Mouse (Mus musculus) CH12.LX (cell line): ENCODE results near the gene Kpna7. TPM values are rescaled to one million over a fixed set of nuclear protein-coding genes. Genes with fewer than 3 reads are reported as not detected.

ENCODE experiments used
- DNase-seq: peaks from one replicate; pipeline ENCODE4 v3.0.0-alpha.2; 2013; ENCODE audit errors: extremely low read depth
- H3K27ac ChIP-seq: 2 replicates; pipeline ENCODE4 v1.5.1; 2012; ENCODE audit warnings: low read depth, mild to moderate bottlenecking, control low read depth, moderate library complexity; ENCODE audit not compliant: insufficient read depth
- H3K27me3 ChIP-seq: replicated peaks from 2 replicates; pipeline ENCODE3; 2012; ENCODE audit warnings: inconsistent platforms
- H3K36me3 ChIP-seq, 2 experiments: replicated peaks in 1 of 2; 2 replicates each; pipeline versions ENCODE3 to v1.6.1; 2012; ENCODE audit warnings: inconsistent platforms in 1 of 2, low read length in 1 of 2, mild to moderate bottlenecking in 1 of 2, mixed read lengths in 1 of 2, moderate library complexity in 1 of 2; ENCODE audit not compliant: control insufficient read depth in 1 of 2, insufficient read depth in 1 of 2
- H3K4me1 ChIP-seq, 2 experiments: 2 replicates each; pipeline ENCODE4 v1.6.1; 2012; ENCODE audit warnings: inconsistent platforms in 1 of 2, moderate library complexity in 1 of 2; ENCODE audit not compliant: insufficient read depth in 2 of 2, control insufficient read depth in 1 of 2
- H3K4me2 ChIP-seq: 2 replicates; pipeline ENCODE4 v1.6.1; 2012; ENCODE audit warnings: low read depth, mild to moderate bottlenecking, control low read depth; ENCODE audit not compliant: poor library complexity, insufficient read depth, severe bottlenecking
- H3K4me3 ChIP-seq, 3 experiments: fragments of 150-350 bp in 1 of 3; sonication (generic) in 1 of 3; replicated peaks in 1 of 3; 2 replicates each; pipeline versions ENCODE3 to v1.5.1; 2011 to 2012; ENCODE audit warnings: low read depth in 2 of 3, low read length in 2 of 3, mild to moderate bottlenecking in 2 of 3, moderate library complexity in 2 of 3, control low read depth in 1 of 3, improper control_type of control experiment in 1 of 3, inconsistent platforms in 1 of 3, mixed read lengths in 1 of 3; ENCODE audit not compliant: poor library complexity in 1 of 3
- H3K79me2 ChIP-seq: replicated peaks from 2 replicates; pipeline ENCODE4 v1.6.1; 2012; ENCODE audit warnings: mild to moderate bottlenecking, moderate library complexity; ENCODE audit not compliant: control insufficient read depth, poor library complexity, insufficient read depth, severe bottlenecking; ENCODE audit errors: extremely low read depth
- H3K9ac ChIP-seq: 2 replicates; pipeline ENCODE4 v1.6.1; 2012; ENCODE audit warnings: low read depth, mild to moderate bottlenecking, control low read depth, moderate library complexity; ENCODE audit not compliant: insufficient read depth
- H3K9me3 ChIP-seq: replicated peaks from 2 replicates; pipeline ENCODE3; 2012; ENCODE audit warnings: low read length, inconsistent platforms, mixed read lengths
- CHD1 ChIP-seq: IDR thresholded peaks from 2 replicates; pipeline ENCODE4 v1.6.1; 2012; ENCODE audit warnings: low read depth, low read length, improper control_type of control experiment, inconsistent platforms
- CTCF ChIP-seq, 2 experiments: IDR thresholded peaks in 1 of 2; conservative IDR thresholded peaks in 1 of 2; 2 replicates each; pipeline ENCODE4 v1.5.1; 2011 to 2012; ENCODE audit warnings: low read depth in 2 of 2, low read length in 2 of 2, improper control_type of control experiment in 1 of 2, inconsistent platforms in 1 of 2, mild to moderate bottlenecking in 1 of 2, moderate library complexity in 1 of 2
- GABPA ChIP-seq: IDR thresholded peaks from 2 replicates; pipeline ENCODE4 v1.6.1; 2012; ENCODE audit warnings: low read depth, low read length, improper control_type of control experiment, inconsistent platforms; ENCODE audit not compliant: insufficient replicate concordance
- JUN ChIP-seq: IDR thresholded peaks from 2 replicates; pipeline ENCODE4 v1.6.1; 2011; ENCODE audit warnings: low read depth, mild to moderate bottlenecking, low read length, improper control_type of control experiment, moderate library complexity; ENCODE audit not compliant: insufficient read depth
- JUND ChIP-seq: conservative IDR thresholded peaks from 2 replicates; pipeline ENCODE4 v1.6.1; 2011; ENCODE audit warnings: low read depth, low read length, improper control_type of control experiment
- KAT2A ChIP-seq: IDR thresholded peaks from 2 replicates; pipeline ENCODE4 v1.6.1; 2012; ENCODE audit warnings: low read length, improper control_type of control experiment, inconsistent platforms; ENCODE audit not compliant: insufficient replicate concordance
- MAFK ChIP-seq: IDR thresholded peaks from 2 replicates; pipeline ENCODE4 v1.6.1; 2011; ENCODE audit warnings: low read length, improper control_type of control experiment; ENCODE audit not compliant: insufficient replicate concordance
- MAX ChIP-seq: IDR thresholded peaks from 2 replicates; pipeline ENCODE4 v1.6.1; 2011; ENCODE audit warnings: low read length, improper control_type of control experiment
- MAZ ChIP-seq: IDR thresholded peaks from 2 replicates; pipeline ENCODE4 v1.6.1; 2012; ENCODE audit warnings: low read depth, mild to moderate bottlenecking, inconsistent platforms, low read length, improper control_type of control experiment, moderate library complexity
- MEF2A ChIP-seq: IDR thresholded peaks from 2 replicates; pipeline ENCODE4 v1.6.1; 2014; ENCODE audit warnings: low read depth, mild to moderate bottlenecking, inconsistent platforms, low read length, improper control_type of control experiment, borderline replicate concordance
- NELFE ChIP-seq: IDR thresholded peaks from 2 replicates; pipeline ENCODE4 v1.6.1; 2011; ENCODE audit warnings: low read depth, low read length, improper control_type of control experiment
- POLR2A ChIP-seq: IDR thresholded peaks from 2 replicates; pipeline ENCODE4 v1.6.1; 2011; ENCODE audit warnings: low read depth, mild to moderate bottlenecking, improper control_type of control experiment, low read length
- POLR2AphosphoS2 ChIP-seq: IDR thresholded peaks from 2 replicates; pipeline ENCODE4 v1.6.1; 2011; ENCODE audit warnings: low read depth, low read length, improper control_type of control experiment
- RAD21 ChIP-seq: IDR thresholded peaks from 2 replicates; pipeline ENCODE4 v1.6.1; 2011; ENCODE audit warnings: low read depth, mild to moderate bottlenecking, low read length, improper control_type of control experiment, moderate library complexity
- SIN3A ChIP-seq: IDR thresholded peaks from 2 replicates; pipeline ENCODE4 v1.6.1; 2012; ENCODE audit warnings: low read length, improper control_type of control experiment, inconsistent platforms
- TBP ChIP-seq: conservative IDR thresholded peaks from 2 replicates; pipeline ENCODE4 v1.6.1; 2011; ENCODE audit warnings: low read depth, low read length, improper control_type of control experiment
- UBTF ChIP-seq: IDR thresholded peaks from 2 replicates; pipeline ENCODE4 v1.6.1; 2012; ENCODE audit warnings: low read depth, mild to moderate bottlenecking, inconsistent platforms, low read length, improper control_type of control experiment, moderate library complexity
- ZKSCAN1 ChIP-seq: IDR thresholded peaks from 2 replicates; pipeline ENCODE4 v1.6.1; 2012; ENCODE audit warnings: low read depth, inconsistent platforms, low read length, improper control_type of control experiment, borderline replicate concordance
- ZNF384 ChIP-seq: IDR thresholded peaks from 2 replicates; pipeline ENCODE4 v1.6.1; 2012; ENCODE audit warnings: low read depth, low read length, improper control_type of control experiment, inconsistent platforms
- dilution Hi-C: fragments of 300-500 bp; cut with MboI; formaldehyde crosslinking; loops from 2 replicates; pipeline ENCODE4 v1.14.3; 2020; ENCODE audit warnings: low sequenced_read_pairs; ENCODE audit not compliant: extremely low pct_unique_long_range_greater_than_20kb, extremely low pct_ligation_motif_present
- in situ Hi-C: fragments of 300-500 bp; cut with MboI; formaldehyde crosslinking; loops from 3 replicates; pipeline ENCODE4 v1.14.3; 2019; ENCODE audit warnings: low sequenced_read_pairs, low pct_ligation_motif_present, low pct_unique_long_range_greater_than_20kb, mixed read lengths
- polyA plus RNA-seq: library from polyadenylated mRNA; unstranded; fragments of >175 nt; gene quantifications from 2 replicates; pipeline ENCODE4 v1.2.1, GENCODE M21; 2012; ENCODE audit warnings: low read depth; ENCODE audit not compliant: insufficient read length
- total RNA-seq, 2 experiments: library from RNA; depleted of rRNA; stranded (reverse); fragments of 300-350 nt in 1 of 2; fragments of >200 nt in 1 of 2; gene quantifications; 2 replicates each; pipeline ENCODE4 v1.2.3; 2012 to 2014

The Kpna7 gene
- total and polyA plus RNA-seq, 3 experiments = 0.26 TPM; not detected in 2

GRCm38 (mm10) chr5:144978533-144979107, 105.2 kb downstream of the Kpna7 start:
- dilution Hi-C loops (no loop called here), in situ Hi-C loops (no loop called here)
- Histone ChIP-seq H3K36me3 (no peaks in the 10 kb centered on the region), H3K27me3 (peaks cover 10% of the 10 kb centered on the region), H3K9ac (no peak overlapping the region), H3K4me3 (no peak overlapping the region), H3K9me3 (peaks cover 5% of the 10 kb centered on the region), H3K4me1 (no peaks in the 10 kb centered on the region), H3K27ac (no peak overlapping the region), H3K4me2 (no peak overlapping the region), H3K79me2 (no peaks in the 10 kb centered on the region)
- DNase-seq = no peak
- TF ChIP-seq MAX (no peak), MEF2A (no peak), JUN (no peak), SIN3A (no peak), ZKSCAN1 (no peak), GABPA (no peak), NELFE (no peak), POLR2AphosphoS2 (no peak), TBP (no peak), POLR2A (no peak), MAFK (no peak), RAD21 (no peak), MAZ (no peak), UBTF (no peak), JUND (no peak), CHD1 (no peak), ZNF384 (no peak)

GRCm38 (mm10) chr5:144971266-144971665, 112.6 kb downstream of the Kpna7 start:
- in situ Hi-C loops = no loop called here
- dilution Hi-C loops = no loop called here

More at GRCm38 (mm10) chr5:144971266-144971665, 112.6 kb downstream of the Kpna7 start:
- H3K27ac ChIP-seq = no peak overlapping the region
- H3K4me3 ChIP-seq = no peak overlapping the region
- H3K4me1 ChIP-seq = no peaks in the 10 kb centered on the region
- peaks cover 37% of the 10 kb centered on the region for H3K27me3 ChIP-seq
- no peak for DNase-seq
- no peak overlapping the region for H3K9ac ChIP-seq
- TF ChIP-seq MAFK (no peak), KAT2A (no peak), JUN (no peak), CTCF (conservative IDR thresholded peaks at IDR 0.05 in 1 of 2, IDR thresholded peaks at IDR 0.05 in 1 of 2; ENCODE audit: low read depth in 2 of 2, low read length in 2 of 2) (peak; percentile 10 to 46; a peak in 2 of 4 replicates)
- H3K9me3 ChIP-seq = no peaks in the 10 kb centered on the region
- H3K79me2 ChIP-seq = no peaks in the 10 kb centered on the region
- H3K4me2 ChIP-seq = no peak overlapping the region
- H3K36me3 ChIP-seq = no peaks in the 10 kb centered on the region
